Mouse (Mus musculus) hindbrain, embryonic 14.5 days (tissue): ENCODE data around the gene Notum. TPM values are rescaled to one million over a fixed set of nuclear protein-coding genes. Genes with fewer than 3 reads are reported as not detected.

Experiments
- ATAC-seq: fragments of 200-750 bp; cut with Nextera tagmentation; 2 replicates; pipeline ENCODE4 v1.8.0; 2017; ENCODE audit warnings: moderate number of reproducible peaks, mild to moderate bottlenecking, moderate TSS enrichment, moderate library complexity; ENCODE audit not compliant: low FRiP score
- DNase-seq: peaks from one replicate; pipeline ENCODE4 v3.0.0-alpha.2; 2015; ENCODE audit warnings: low spot score
- H3K27ac ChIP-seq: fragments of 300-500 bp; sonication (generic); 2 replicates; pipeline ENCODE4 v1.5.1; 2014; ENCODE audit warnings: mild to moderate bottlenecking, moderate library complexity
- H3K27me3 ChIP-seq: fragments of 300-500 bp; sonication (generic); 2 replicates; pipeline ENCODE4 v1.6.1; 2014; ENCODE audit warnings: mild to moderate bottlenecking, low read length, mixed read lengths; ENCODE audit not compliant: control insufficient read depth, insufficient read depth
- H3K36me3 ChIP-seq: fragments of 300-500 bp; sonication (generic); replicated peaks from 2 replicates; pipeline ENCODE4 v1.6.1; 2014; ENCODE audit not compliant: control insufficient read depth, insufficient read depth
- H3K4me1 ChIP-seq: fragments of 300-500 bp; sonication (generic); replicated peaks from 2 replicates; pipeline ENCODE4 v1.6.1; 2014; ENCODE audit warnings: antibody characterized with exemption, low read length, mixed read lengths; ENCODE audit not compliant: control insufficient read depth, insufficient read depth
- H3K4me2 ChIP-seq: fragments of 300-500 bp; sonication (generic); replicated peaks from 2 replicates; pipeline ENCODE4 v1.6.1; 2014; ENCODE audit warnings: mild to moderate bottlenecking, moderate library complexity
- H3K4me3 ChIP-seq: fragments of 300-500 bp; sonication (generic); replicated peaks from 2 replicates; pipeline ENCODE4 v1.5.1; 2014; ENCODE audit warnings: mild to moderate bottlenecking, low read length
- H3K9ac ChIP-seq: fragments of 300-500 bp; sonication (generic); 2 replicates; pipeline ENCODE4 v1.6.1; 2014
- H3K9me3 ChIP-seq: fragments of 300-500 bp; sonication (generic); 2 replicates; pipeline ENCODE4 v1.6.1; 2016; ENCODE audit warnings: low read length; ENCODE audit not compliant: control insufficient read depth
- WGBS: fragments of 180-500 bp; shearing (Covaris S2); extraction: QIAGEN DNeasy Blood & Tissue Kit; methylation state at CpG from one replicate; pipeline ENCODE4 v1.1.7; 2014; 5-methylcytosine and 5-hydroxymethylcytosine counted together
- microRNA-seq: library from miRNA; unstranded; fragments of <30 nt; microRNA quantifications from one replicate; pipeline ENCODE4, GENCODE M21; 2016
- polyA plus RNA-seq: library from polyadenylated mRNA; unstranded; fragments of >200 nt; fragmentation: Nextera tagmentation; extraction: Ambion mirVana; gene quantifications from 2 replicates; pipeline ENCODE4 v1.2.1, GENCODE M21; 2014

Gene Notum
- polyA plus RNA-seq, 1 experiment from 2014 or later: 2.2 TPM

DNA sequence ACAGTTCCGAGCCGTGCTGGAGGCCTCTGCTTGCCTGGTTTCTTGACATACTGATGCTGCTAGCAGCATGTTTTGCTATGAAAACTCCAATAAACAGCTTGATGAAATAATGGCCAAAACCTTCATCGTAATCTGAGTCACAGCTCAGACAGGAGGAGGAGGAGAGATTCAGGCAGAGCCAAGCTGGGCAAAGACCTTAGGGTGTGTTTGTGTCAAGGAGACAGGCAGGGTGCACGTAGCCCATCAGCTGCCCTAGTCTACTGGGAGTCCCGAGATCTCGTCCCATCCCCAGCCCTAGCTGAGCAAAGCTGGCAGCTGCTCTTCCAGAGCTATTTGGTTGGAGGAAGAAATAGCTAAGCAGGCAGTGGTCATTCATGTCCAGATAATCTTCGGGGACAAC, 55.3 kb downstream of the Notum start:
- Histone ChIP-seq H3K9ac (no peak overlapping the region), H3K4me3 (no peak overlapping the region), H3K27me3 (0 out of 2 replicates have a peak, but pooled peaks cover 6% of the 10 kb centered on the region), H3K36me3 (peaks cover 79% of the 10 kb centered on the region), H3K9me3 (no peaks in the 10 kb centered on the region), H3K4me1 (no peaks in the 10 kb centered on the region; the same call in 1 of the 2 replicates), H3K4me2 (no peak overlapping the region), H3K27ac (no peak overlapping the region)
- ATAC-seq (no peak), DNase-seq (no peak)
- WGBS: 91% methylated on average over 7 of the region's 7 CpGs

Small RNA genes lying within 50 kb of the gene (microRNA-seq; reads per million reads assigned to microRNA genes)
- gene Mir6936: 0.81 reads per million

Other genes with a start within 250 kb of the Notum start
- gene Nploc4, start 223.5 kb downstream of the Notum start, polyA plus RNA-seq: 37.4 and 39.3 TPM in 2 replicates
- not detected in 2 replicates for gene Tspan10, start 218.5 kb downstream of the Notum start, polyA plus RNA-seq
- 0.40 TPM in 2 replicates for gene Pde6g, start 207.7 kb downstream of the Notum start, polyA plus RNA-seq
- gene Oxld1, start 203.1 kb downstream of the Notum start, polyA plus RNA-seq: 11.4 and 12.4 TPM in 2 replicates
- gene Ccdc137, start 203.1 kb downstream of the Notum start, polyA plus RNA-seq: 19.9 and 20.8 TPM in 2 replicates
- gene Arl16, start 193.6 kb downstream of the Notum start, polyA plus RNA-seq: 56.1 and 56.3 TPM in 2 replicates
- gene Mrpl12, start 176.6 kb downstream of the Notum start, polyA plus RNA-seq: 131 and 132 TPM in 2 replicates
- 28.5 and 29.8 TPM in 2 replicates for gene Slc25a10, start 169.3 kb downstream of the Notum start, polyA plus RNA-seq
- gene Gcgr, start 130.5 kb downstream of the Notum start, polyA plus RNA-seq: 0.27 and 0.32 TPM in 2 replicates
- 248 and 261 TPM in 2 replicates for gene Mcrip1, start 111.4 kb downstream of the Notum start, polyA plus RNA-seq
- 0.29 TPM in 1 of 2 replicates, not detected in the other for gene Ppp1r27, start 110.0 kb downstream of the Notum start, polyA plus RNA-seq
- gene P4hb, start 87.9 kb downstream of the Notum start, polyA plus RNA-seq: 295 and 326 TPM in 2 replicates
- 435 and 490 TPM in 2 replicates for gene Arhgdia, start 79.6 kb downstream of the Notum start, polyA plus RNA-seq
- 237 and 252 TPM in 2 replicates for gene Alyref, start 62.8 kb downstream of the Notum start, polyA plus RNA-seq
- gene Anapc11, start 62.8 kb downstream of the Notum start, polyA plus RNA-seq: 227 and 229 TPM in 2 replicates
- gene Npb, start 52.7 kb downstream of the Notum start, polyA plus RNA-seq: 0.83 and 1.5 TPM in 2 replicates
- 173 and 181 TPM in 2 replicates for gene Pcyt2, start 43.2 kb downstream of the Notum start, polyA plus RNA-seq
- gene Sirt7, start 35.9 kb downstream of the Notum start, polyA plus RNA-seq: 35.5 and 37.0 TPM in 2 replicates
- 35.4 and 37.8 TPM in 2 replicates for gene Mafg, start 27.6 kb downstream of the Notum start, polyA plus RNA-seq
- 16.8 and 17.9 TPM in 2 replicates for gene Pycr1, start 17.4 kb downstream of the Notum start, polyA plus RNA-seq
- 1.1 and 1.4 TPM in 2 replicates for gene Myadml2, start 13.0 kb downstream of the Notum start, polyA plus RNA-seq
- gene Aspscr1, start 11.8 kb upstream of the Notum start, polyA plus RNA-seq: 123 and 136 TPM in 2 replicates
- 95.7 and 106 TPM in 2 replicates for gene Cenpx, start 52.6 kb upstream of the Notum start, polyA plus RNA-seq
- gene Lrrc45, start 52.8 kb upstream of the Notum start, polyA plus RNA-seq: 52.7 and 56.5 TPM in 2 replicates
- 124 and 134 TPM in 2 replicates for gene Rac3, start 60.3 kb upstream of the Notum start, polyA plus RNA-seq
- gene Dcxr, start 66.1 kb upstream of the Notum start, polyA plus RNA-seq: 9.0 and 13.7 TPM in 2 replicates
- gene Cbr2, start 70.9 kb upstream of the Notum start, polyA plus RNA-seq: 0.64 and 0.90 TPM in 2 replicates
- gene Hmga1b, start 101.6 kb upstream of the Notum start, polyA plus RNA-seq: 1.8 and 2.2 TPM in 2 replicates
- gene Rfng, start 123.0 kb upstream of the Notum start, polyA plus RNA-seq: 86.1 and 87.0 TPM in 2 replicates
- gene Gps1, start 123.1 kb upstream of the Notum start, polyA plus RNA-seq: 288 and 307 TPM in 2 replicates
- gene Dus1l, start 135.2 kb upstream of the Notum start, polyA plus RNA-seq: 43.8 and 43.9 TPM in 2 replicates
- gene Fasn, start 163.4 kb upstream of the Notum start, polyA plus RNA-seq: 119 and 135 TPM in 2 replicates